Mouse (Mus musculus): Measurements from ENCODE around the gene Atp6v1e2. TPM values are rescaled to one million over a fixed set of nuclear protein-coding genes. Genes with fewer than 3 reads are reported as not detected.

Gene Atp6v1e2
- polyA plus RNA-seq, 2 experiments: not detected

GRCm38 (mm10) chr17:86937064-86937463, 10.6 kb downstream of the Atp6v1e2 start:
- no peak for DNase-seq (ENCODE audit: low read depth in 3 of 3, low spot score in 3 of 3)
- WGBS (ENCODE audit: insufficient replicate concordance): 51% methylated on average over 2 of the region's 2 CpGs
- H3K36me3 ChIP-seq (replicated peaks; ENCODE audit: control insufficient read depth, insufficient read depth, low read depth): no peaks in the 10 kb centered on the region
- H3K4me3 ChIP-seq (ENCODE audit: insufficient read depth in 1 of 2, low read depth in 2 of 2, low read length in 2 of 2): no peak overlapping the region
- no peaks in the 10 kb centered on the region; the same call in 1 of the 2 replicates for H3K27me3 ChIP-seq (ENCODE audit: control insufficient read depth, insufficient read depth, low read length)
- no peaks in the 10 kb centered on the region for H3K9me3 ChIP-seq (ENCODE audit: control insufficient read depth, low read length)
- TF ChIP-seq EP300 (IDR thresholded peaks at IDR 0.05; ENCODE audit: low read depth) (no peak), CTCF (IDR thresholded peaks at IDR 0.05; ENCODE audit: low read depth) (no peak)
- no peak for ATAC-seq (ENCODE audit: insufficient read depth)
- H3K4me2 ChIP-seq (ENCODE audit: low read depth): no peak overlapping the region
- no peak overlapping the region for H3K27ac ChIP-seq
- H3K9ac ChIP-seq (replicated peaks): no peak overlapping the region
- H3K4me1 ChIP-seq (replicated peaks; ENCODE audit: control insufficient read depth in 2 of 2, insufficient read depth in 2 of 2, low read length in 1 of 2): no peaks in the 10 kb centered on the region

- H3K4me3 ChIP-seq (ENCODE audit: insufficient read depth in 1 of 2, low read depth in 2 of 2, low read length in 2 of 2): no peak overlapping the region
- no peak overlapping the region for H3K9ac ChIP-seq (replicated peaks)
- H3K4me1 ChIP-seq (replicated peaks; ENCODE audit: control insufficient read depth in 2 of 2, insufficient read depth in 2 of 2, low read length in 1 of 2): no peaks in the 10 kb centered on the region
- ATAC-seq (ENCODE audit: insufficient read depth) (no peak), DNase-seq (ENCODE audit: low read depth in 3 of 3, low spot score in 3 of 3) (no peak)
- no peak overlapping the region for H3K27ac ChIP-seq
- no peaks in the 10 kb centered on the region; the same call in 1 of the 2 replicates for H3K27me3 ChIP-seq (ENCODE audit: control insufficient read depth, insufficient read depth, low read length)
- no peak overlapping the region for H3K4me2 ChIP-seq (ENCODE audit: low read depth)
- no peaks in the 10 kb centered on the region for H3K9me3 ChIP-seq (ENCODE audit: control insufficient read depth, low read length)
- 43% methylated on average over 5 of the region's 5 CpGs for WGBS (ENCODE audit: insufficient replicate concordance)
- no peaks in the 10 kb centered on the region for H3K36me3 ChIP-seq (replicated peaks; ENCODE audit: control insufficient read depth, insufficient read depth, low read depth)
- no peak for TF ChIP-seq CTCF (IDR thresholded peaks at IDR 0.05; ENCODE audit: low read depth)
- no peak for TF ChIP-seq EP300 (IDR thresholded peaks at IDR 0.05; ENCODE audit: low read depth)
Observed at GRCm38 (mm10) chr17:86932896-86933295, 14.8 kb downstream of the Atp6v1e2 start.

GRCm38 (mm10) chr17:86929981-86930380, 17.7 kb downstream of the Atp6v1e2 start:
- DNase-seq (ENCODE audit: low read depth in 3 of 3, low spot score in 3 of 3): no peak

GRCm38 (mm10) chr17:86929355-86929754, 18.3 kb downstream of the Atp6v1e2 start:
- Histone ChIP-seq H3K36me3 (replicated peaks; ENCODE audit: control insufficient read depth, insufficient read depth, low read depth) (no peaks in the 10 kb centered on the region), H3K4me1 (replicated peaks; ENCODE audit: control insufficient read depth in 2 of 2, insufficient read depth in 2 of 2, low read length in 1 of 2) (no peaks in the 10 kb centered on the region), H3K27ac (no peak overlapping the region), H3K9ac (replicated peaks) (no peak overlapping the region), H3K9me3 (ENCODE audit: control insufficient read depth, low read length) (no peaks in the 10 kb centered on the region), H3K4me3 (ENCODE audit: insufficient read depth in 1 of 2, low read depth in 2 of 2, low read length in 2 of 2) (no peak overlapping the region), H3K27me3 (ENCODE audit: control insufficient read depth, insufficient read depth, low read length) (no peaks in the 10 kb centered on the region), H3K4me2 (ENCODE audit: low read depth) (no peak overlapping the region)
- no peak for DNase-seq (ENCODE audit: low read depth in 3 of 3, low spot score in 3 of 3)
- ATAC-seq (ENCODE audit: insufficient read depth): no peak
- TF ChIP-seq CTCF (IDR thresholded peaks at IDR 0.05; ENCODE audit: low read depth) (no peak), EP300 (IDR thresholded peaks at IDR 0.05; ENCODE audit: low read depth) (no peak)
- WGBS (ENCODE audit: insufficient replicate concordance): 49% methylated on average over 6 of the region's 6 CpGs

More at GRCm38 (mm10) chr17:86929981-86930380, 17.7 kb downstream of the Atp6v1e2 start:
- Histone ChIP-seq H3K27me3 (ENCODE audit: control insufficient read depth, insufficient read depth, low read length) (no peaks in the 10 kb centered on the region), H3K4me1 (replicated peaks; ENCODE audit: control insufficient read depth in 2 of 2, insufficient read depth in 2 of 2, low read length in 1 of 2) (no peaks in the 10 kb centered on the region), H3K4me3 (ENCODE audit: insufficient read depth in 1 of 2, low read depth in 2 of 2, low read length in 2 of 2) (no peak overlapping the region), H3K9me3 (ENCODE audit: control insufficient read depth, low read length) (no peaks in the 10 kb centered on the region), H3K36me3 (replicated peaks; ENCODE audit: control insufficient read depth, insufficient read depth, low read depth) (no peaks in the 10 kb centered on the region), H3K4me2 (ENCODE audit: low read depth) (no peak overlapping the region), H3K27ac (no peak overlapping the region), H3K9ac (replicated peaks) (no peak overlapping the region)
- TF ChIP-seq EP300 (IDR thresholded peaks at IDR 0.05; ENCODE audit: low read depth) (no peak), CTCF (IDR thresholded peaks at IDR 0.05; ENCODE audit: low read depth) (no peak)
- no peak for ATAC-seq (ENCODE audit: insufficient read depth)

- Histone ChIP-seq H3K4me3 (ENCODE audit: insufficient read depth in 1 of 2, low read depth in 2 of 2, low read length in 2 of 2) (no peak overlapping the region), H3K27ac (no peak overlapping the region), H3K9ac (replicated peaks) (no peak overlapping the region), H3K27me3 (ENCODE audit: control insufficient read depth, insufficient read depth, low read length) (no peaks in the 10 kb centered on the region), H3K4me2 (ENCODE audit: low read depth) (no peak overlapping the region), H3K9me3 (ENCODE audit: control insufficient read depth, low read length) (no peaks in the 10 kb centered on the region), H3K4me1 (replicated peaks; ENCODE audit: control insufficient read depth in 2 of 2, insufficient read depth in 2 of 2, low read length in 1 of 2) (no peaks in the 10 kb centered on the region), H3K36me3 (replicated peaks; ENCODE audit: control insufficient read depth, insufficient read depth, low read depth) (no peaks in the 10 kb centered on the region)
- ATAC-seq (ENCODE audit: insufficient read depth): no peak
- no peak for DNase-seq (ENCODE audit: low read depth in 3 of 3, low spot score in 3 of 3)
- TF ChIP-seq EP300 (IDR thresholded peaks at IDR 0.05; ENCODE audit: low read depth) (no peak), CTCF (IDR thresholded peaks at IDR 0.05; ENCODE audit: low read depth) (no peak)
- 64% methylated on average over 3 of the region's 3 CpGs for WGBS (ENCODE audit: insufficient replicate concordance)
Observed at GRCm38 (mm10) chr17:86926836-86927235, 20.9 kb downstream of the Atp6v1e2 start.

All from liver, embryonic 14.5 days (tissue).